Mouse (Mus musculus): ENCODE results near the gene Cacfd1.

- no peak for TF ChIP-seq GATA1 (IDR thresholded peaks at IDR 0.05; ENCODE audit: borderline replicate concordance, low read length)
- no peak for TF ChIP-seq FLI1 (IDR thresholded peaks at IDR 0.05; ENCODE audit: low read length)
Measured at GRCm38 (mm10) chr2:27026857-27027617, 17.3 kb downstream of the Cacfd1 start.

Data from megakaryocyte, embryonic 14.5 days (primary cell).